Mouse (Mus musculus): ENCODE data around the gene Snrnp27.

- TF ChIP-seq CTCF (IDR thresholded peaks at IDR 0.05; ENCODE audit: low read depth, low read length) (no peak), POLR2A (IDR thresholded peaks at IDR 0.05; ENCODE audit: borderline replicate concordance, low read depth, low read length) (no peak)
These were observed 2.6 kb upstream of the Snrnp27 start for GRCm38 (mm10) chr6:86686971-86687370.
